Mouse (Mus musculus): ENCODE results near the gene Abcb10. TPM values are rescaled to one million over a fixed set of nuclear protein-coding genes. Genes with fewer than 3 reads are reported as not detected.

Abcb10 gene
- polyA plus RNA-seq, 1 experiment from 2014 or later = 20.5 TPM

DNA sequence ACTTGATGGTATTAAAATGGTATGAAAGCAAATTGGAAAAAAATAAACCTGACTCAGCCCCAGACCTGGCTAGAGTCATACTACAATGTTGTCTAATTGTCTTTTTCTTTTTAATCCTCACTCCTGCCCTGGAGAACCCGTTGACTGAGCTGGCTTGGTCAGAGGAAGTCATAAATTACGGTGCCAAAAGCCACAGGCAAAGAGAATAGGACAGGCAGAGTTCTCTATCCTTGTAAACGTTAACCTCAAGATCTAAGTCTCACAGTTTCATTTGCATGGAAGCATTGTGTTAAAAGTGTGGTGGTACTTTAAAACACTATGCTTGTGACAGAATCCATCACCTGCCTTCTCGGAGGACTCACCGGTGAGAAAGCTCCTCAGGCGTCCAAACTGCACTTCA lies 24.9 kb upstream of the Abcb10 start:
- no peak overlapping the region for H3K4me3 ChIP-seq
- H3K4me2 ChIP-seq = no peak overlapping the region
- H3K4me1 ChIP-seq = peaks cover 15% of the 10 kb centered on the region
- H3K9ac ChIP-seq = no peak overlapping the region
- H3K27me3 ChIP-seq (replicated peaks) = no peaks in the 10 kb centered on the region
- no peak for ATAC-seq (ENCODE audit: extremely low read depth, insufficient number of reproducible peaks, low FRiP score, low TSS enrichment)
- WGBS = 89% methylated on average over 6 of the region's 6 CpGs
- peaks cover 70% of the 10 kb centered on the region for H3K36me3 ChIP-seq
- H3K27ac ChIP-seq (replicated peaks) = no peak overlapping the region
- no peaks in the 10 kb centered on the region for H3K9me3 ChIP-seq

DNA sequence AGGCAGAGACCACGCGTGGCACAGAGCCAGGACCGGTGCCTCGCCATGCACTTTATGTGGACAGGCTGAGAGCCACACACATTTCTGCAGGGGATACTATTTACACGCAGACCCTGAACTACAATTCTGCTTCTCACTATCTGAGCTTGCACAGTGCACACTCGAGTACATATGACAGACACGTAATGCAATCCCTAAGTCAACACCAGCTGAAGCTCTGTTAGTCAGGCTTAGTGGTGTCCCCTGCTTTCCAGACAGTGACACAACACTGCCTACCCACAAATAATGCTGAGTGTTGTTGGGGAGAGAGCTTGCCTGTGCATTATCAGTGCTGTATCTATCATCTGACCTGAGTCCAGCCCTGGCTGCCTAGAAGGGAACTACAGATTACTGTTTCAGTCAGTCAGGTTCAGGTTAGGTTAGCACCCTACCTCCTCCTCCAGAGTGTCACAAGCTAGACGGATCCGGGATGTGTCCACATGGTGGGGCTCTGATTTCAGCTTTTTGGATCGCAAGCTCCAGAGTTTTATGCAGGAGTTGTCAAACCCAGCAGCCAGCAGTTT lies 19.7 kb upstream of the Abcb10 start:
- WGBS = 90% methylated on average over 10 of the region's 10 CpGs
- Histone ChIP-seq H3K9me3 (no peaks in the 10 kb centered on the region), H3K9ac (no peak overlapping the region)

DNA sequence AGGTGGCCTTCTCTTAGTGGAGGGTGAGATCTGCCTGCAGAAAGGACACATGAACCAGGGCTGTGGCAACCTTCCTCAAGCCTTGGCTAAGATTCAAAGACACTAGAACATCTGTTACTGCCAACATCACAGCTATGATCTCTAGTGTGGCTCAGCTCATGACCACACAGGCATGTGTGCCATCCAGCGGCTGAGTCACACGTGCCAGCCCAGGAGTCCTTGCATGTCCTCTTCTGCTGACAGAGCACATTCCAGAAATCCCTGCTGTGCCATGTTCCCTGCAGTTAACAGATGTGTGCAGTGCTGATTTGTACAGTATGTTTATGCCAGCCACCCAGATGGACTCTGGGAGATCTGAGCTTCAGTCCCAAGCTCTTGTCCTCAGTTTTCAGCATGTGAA lies 16.6 kb upstream of the Abcb10 start:
- H3K4me2 ChIP-seq = no peak overlapping the region
- no peaks in the 10 kb centered on the region for H3K27me3 ChIP-seq (replicated peaks)
- H3K36me3 ChIP-seq = peaks cover 96% of the 10 kb centered on the region
- 72% methylated on average over 2 of the region's 2 CpGs for WGBS
- no peak overlapping the region for H3K9ac ChIP-seq
- ATAC-seq (ENCODE audit: extremely low read depth, insufficient number of reproducible peaks, low FRiP score, low TSS enrichment) = no peak
- no peak overlapping the region for H3K4me3 ChIP-seq
- H3K9me3 ChIP-seq = no peaks in the 10 kb centered on the region
- peaks cover 4% of the 10 kb centered on the region; the same call in 1 of the 2 replicates for H3K4me1 ChIP-seq
- H3K27ac ChIP-seq (replicated peaks) = no peak overlapping the region

More for the DNA sequence above, 19.7 kb upstream of the Abcb10 start:
- Histone ChIP-seq H3K27ac (replicated peaks) (no peak overlapping the region), H3K36me3 (peaks cover 99% of the 10 kb centered on the region), H3K4me2 (no peak overlapping the region), H3K27me3 (replicated peaks) (no peaks in the 10 kb centered on the region), H3K4me1 (peaks cover 4% of the 10 kb centered on the region; the same call in 1 of the 2 replicates), H3K4me3 (no peak overlapping the region)
- no peak for ATAC-seq (ENCODE audit: extremely low read depth, insufficient number of reproducible peaks, low FRiP score, low TSS enrichment)

DNA sequence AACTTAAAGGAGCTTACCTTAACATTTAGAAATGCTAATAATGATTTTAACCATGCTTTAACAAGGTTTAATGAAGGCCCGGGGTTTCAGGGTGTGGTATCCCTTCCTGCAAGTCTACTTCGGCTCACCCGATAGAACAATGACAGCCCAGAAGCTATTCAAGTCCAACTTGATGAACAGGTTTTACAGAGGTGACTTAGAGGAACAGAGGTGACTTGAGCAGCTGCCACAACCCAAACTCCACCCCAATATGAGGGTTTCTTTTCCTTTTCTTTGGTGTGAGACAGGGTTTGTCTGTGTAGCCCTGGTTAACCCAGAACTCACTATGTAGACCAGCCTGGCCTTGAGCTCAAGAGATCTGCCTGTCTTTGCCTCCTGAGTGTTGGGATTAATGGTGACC lies 11.1 kb upstream of the Abcb10 start:
- Histone ChIP-seq H3K36me3 (peaks cover 53% of the 10 kb centered on the region), H3K27me3 (replicated peaks) (no peaks in the 10 kb centered on the region), H3K9me3 (no peaks in the 10 kb centered on the region), H3K9ac (no peak overlapping the region), H3K27ac (replicated peaks) (no peak overlapping the region), H3K4me1 (peaks cover 19% of the 10 kb centered on the region), H3K4me3 (no peak overlapping the region), H3K4me2 (no peak overlapping the region)
- 93% methylated on average over 3 of the region's 3 CpGs for WGBS
- ATAC-seq (ENCODE audit: extremely low read depth, insufficient number of reproducible peaks, low FRiP score, low TSS enrichment) = no peak

DNA sequence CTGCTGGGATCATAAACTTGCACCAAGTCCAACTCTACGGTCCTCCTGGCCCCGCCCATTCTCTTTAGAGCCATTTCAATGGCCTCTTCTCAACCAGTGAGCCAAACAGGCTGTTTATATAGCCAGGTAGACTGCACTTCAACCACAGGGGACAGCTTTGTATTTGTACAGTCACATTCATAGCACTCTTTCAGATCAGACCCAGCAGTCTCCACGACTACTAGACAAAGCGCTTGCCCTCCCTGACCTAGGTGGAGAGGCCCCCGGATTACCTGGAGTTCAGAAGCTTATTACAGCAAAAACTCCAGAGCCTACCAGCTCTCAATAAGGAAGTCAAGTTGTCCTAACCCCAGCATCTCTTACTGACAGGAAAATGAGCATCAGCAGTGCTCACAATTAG lies 10.7 kb upstream of the Abcb10 start:
- Histone ChIP-seq H3K4me2 (no peak overlapping the region), H3K9ac (no peak overlapping the region), H3K36me3 (peaks cover 49% of the 10 kb centered on the region), H3K4me3 (no peak overlapping the region), H3K4me1 (peaks cover 23% of the 10 kb centered on the region), H3K27me3 (replicated peaks) (no peaks in the 10 kb centered on the region), H3K9me3 (no peaks in the 10 kb centered on the region), H3K27ac (replicated peaks) (no peak overlapping the region)
- ATAC-seq (ENCODE audit: extremely low read depth, insufficient number of reproducible peaks, low FRiP score, low TSS enrichment) = no peak
- WGBS = 89% methylated on average over 5 of the region's 5 CpGs

DNA sequence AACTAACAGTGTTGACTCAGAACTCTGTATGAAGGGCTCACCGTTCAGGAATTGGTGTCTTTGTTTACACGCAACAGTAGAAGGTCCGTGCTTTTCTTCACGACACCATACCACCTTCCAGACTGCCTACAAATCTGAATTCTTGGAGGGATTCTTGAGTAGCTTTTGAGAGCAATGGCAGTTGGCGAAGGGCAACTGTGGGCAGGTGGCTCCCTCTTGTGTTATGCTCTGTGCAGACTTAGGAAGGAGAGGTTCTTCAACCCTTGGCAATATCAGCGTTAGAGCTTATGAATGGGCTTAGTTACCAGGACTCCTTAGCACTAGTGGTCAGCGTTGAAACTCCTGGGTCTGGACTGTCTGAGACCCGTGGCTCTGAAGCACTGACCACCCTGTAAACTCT lies 9.7 kb upstream of the Abcb10 start:
- no peaks in the 10 kb centered on the region for H3K9me3 ChIP-seq
- no peak for ATAC-seq (ENCODE audit: extremely low read depth, insufficient number of reproducible peaks, low FRiP score, low TSS enrichment)
- H3K4me1 ChIP-seq = peaks cover 29% of the 10 kb centered on the region
- no peak overlapping the region for H3K27ac ChIP-seq (replicated peaks)
- no peak overlapping the region for H3K4me2 ChIP-seq
- H3K36me3 ChIP-seq = peaks cover 40% of the 10 kb centered on the region
- H3K4me3 ChIP-seq = no peak overlapping the region
- WGBS = 75% methylated on average over 8 of the region's 8 CpGs
- H3K9ac ChIP-seq = no peak overlapping the region
- H3K27me3 ChIP-seq (replicated peaks) = no peaks in the 10 kb centered on the region

DNA sequence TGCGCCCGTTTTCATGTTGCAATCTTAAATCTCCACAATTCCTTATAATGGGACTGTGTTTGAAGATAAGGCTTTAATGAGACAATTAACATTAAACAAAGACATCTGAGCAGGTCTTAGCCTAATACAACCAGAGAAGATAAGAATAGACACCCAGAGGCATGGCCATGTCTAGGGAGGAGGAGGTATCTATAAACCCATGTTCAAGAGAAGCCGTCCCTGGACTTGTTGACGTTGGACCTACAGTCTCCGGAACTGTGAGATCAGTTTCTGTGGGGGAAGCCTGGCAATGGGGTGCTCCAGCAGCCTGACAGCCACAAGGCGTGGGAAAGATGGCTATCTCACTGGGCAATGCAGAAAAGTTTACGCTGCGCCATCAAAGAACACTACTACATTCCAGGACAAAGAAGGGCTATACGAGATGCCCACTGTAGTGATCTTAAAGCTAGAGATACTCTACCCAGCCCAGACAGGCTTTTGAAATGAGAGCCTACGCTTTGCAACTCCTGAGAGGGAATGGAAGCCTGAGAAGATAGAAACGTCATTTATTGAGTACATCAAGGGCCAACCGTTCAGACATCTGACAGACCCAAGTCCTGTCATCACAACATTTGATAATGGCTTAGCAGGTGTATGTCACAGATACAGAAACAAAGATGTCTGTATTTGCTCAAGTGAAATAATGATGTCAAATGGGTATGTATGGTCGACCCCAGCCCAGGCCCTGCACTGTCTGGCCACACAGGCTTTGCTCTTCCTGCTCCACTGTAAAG lies 7.5 kb upstream of the Abcb10 start:
- peaks cover 22% of the 10 kb centered on the region for H3K36me3 ChIP-seq
- H3K4me3 ChIP-seq = peak overlapping the region; percentile 1
- ATAC-seq (ENCODE audit: extremely low read depth, insufficient number of reproducible peaks, low FRiP score, low TSS enrichment) = no peak
- no peaks in the 10 kb centered on the region for H3K27me3 ChIP-seq (replicated peaks)
- WGBS = 41% methylated on average over 13 of the region's 13 CpGs
- H3K9ac ChIP-seq = peak overlapping the region; percentile 37
- H3K27ac ChIP-seq (replicated peaks) = peak overlapping the region; percentile 87
- H3K9me3 ChIP-seq = no peaks in the 10 kb centered on the region
- H3K4me2 ChIP-seq = peak overlapping the region; percentile 53
- peaks cover 29% of the 10 kb centered on the region for H3K4me1 ChIP-seq

DNA sequence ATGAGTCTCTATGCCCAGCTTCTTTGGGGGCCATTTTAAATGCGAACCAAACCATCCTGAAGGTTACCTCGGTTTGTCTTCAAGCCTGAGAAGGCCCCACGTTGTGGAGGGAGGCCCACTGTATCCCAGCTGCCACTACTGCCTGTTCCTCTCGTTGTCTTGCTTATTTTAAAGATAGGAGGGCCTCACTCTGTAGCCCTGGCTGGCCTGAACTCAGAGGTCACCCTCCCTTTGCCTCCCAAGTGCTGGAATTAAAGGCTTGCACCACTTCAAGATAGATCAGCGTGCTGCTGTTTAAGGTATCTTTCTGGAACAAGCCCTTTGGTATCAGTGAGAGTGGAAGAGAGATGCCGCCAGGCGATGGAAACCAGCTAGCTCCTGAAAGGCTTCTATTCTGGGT lies 6.2 kb upstream of the Abcb10 start:
- H3K36me3 ChIP-seq = peaks cover 9% of the 10 kb centered on the region
- no peak for ATAC-seq (ENCODE audit: extremely low read depth, insufficient number of reproducible peaks, low FRiP score, low TSS enrichment)
- H3K9me3 ChIP-seq = no peaks in the 10 kb centered on the region
- peak overlapping the region; percentile 53 for H3K4me2 ChIP-seq
- WGBS = 17% methylated on average over 7 of the region's 7 CpGs
- H3K27me3 ChIP-seq (replicated peaks) = no peaks in the 10 kb centered on the region
- peak overlapping the region; percentile 20 for H3K4me3 ChIP-seq
- H3K4me1 ChIP-seq = peaks cover 31% of the 10 kb centered on the region
- peak overlapping the region; percentile 87 for H3K27ac ChIP-seq (replicated peaks)
- peak overlapping the region; percentile 72 for H3K9ac ChIP-seq

DNA sequence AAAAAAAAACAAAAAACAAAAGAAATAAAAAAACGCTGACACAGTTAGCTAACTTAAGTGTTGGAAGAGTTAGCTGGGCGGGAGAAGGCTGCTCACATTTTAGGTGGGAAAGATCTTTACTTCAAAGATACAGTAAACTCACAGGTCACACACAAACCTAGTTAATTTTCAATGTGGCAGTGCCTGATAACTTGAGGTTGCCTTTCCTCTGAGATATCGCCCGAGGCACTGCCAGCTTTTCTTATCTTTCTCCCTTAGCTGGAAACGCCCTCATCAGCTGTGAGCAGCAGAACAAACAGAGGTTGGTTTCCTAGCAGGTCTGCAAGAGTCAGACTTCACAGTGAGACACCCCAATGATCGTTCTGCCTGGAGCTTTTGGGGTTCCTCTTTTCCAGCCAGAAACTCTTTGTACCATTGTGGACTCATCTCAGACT lies 5.7 kb upstream of the Abcb10 start:
- ATAC-seq (ENCODE audit: extremely low read depth, insufficient number of reproducible peaks, low FRiP score, low TSS enrichment) = no peak; the same call in 1 of the 2 replicates
- Histone ChIP-seq H3K36me3 (peaks cover 4% of the 10 kb centered on the region), H3K27me3 (replicated peaks) (no peaks in the 10 kb centered on the region), H3K4me1 (peaks cover 35% of the 10 kb centered on the region), H3K27ac (replicated peaks) (peak overlapping the region; percentile 87), H3K4me2 (peak overlapping the region; percentile 53), H3K9me3 (no peaks in the 10 kb centered on the region), H3K9ac (peak overlapping the region; percentile 72), H3K4me3 (peak overlapping the region; percentile 20)
- WGBS = 18% methylated on average over 6 of the region's 6 CpGs

DNA sequence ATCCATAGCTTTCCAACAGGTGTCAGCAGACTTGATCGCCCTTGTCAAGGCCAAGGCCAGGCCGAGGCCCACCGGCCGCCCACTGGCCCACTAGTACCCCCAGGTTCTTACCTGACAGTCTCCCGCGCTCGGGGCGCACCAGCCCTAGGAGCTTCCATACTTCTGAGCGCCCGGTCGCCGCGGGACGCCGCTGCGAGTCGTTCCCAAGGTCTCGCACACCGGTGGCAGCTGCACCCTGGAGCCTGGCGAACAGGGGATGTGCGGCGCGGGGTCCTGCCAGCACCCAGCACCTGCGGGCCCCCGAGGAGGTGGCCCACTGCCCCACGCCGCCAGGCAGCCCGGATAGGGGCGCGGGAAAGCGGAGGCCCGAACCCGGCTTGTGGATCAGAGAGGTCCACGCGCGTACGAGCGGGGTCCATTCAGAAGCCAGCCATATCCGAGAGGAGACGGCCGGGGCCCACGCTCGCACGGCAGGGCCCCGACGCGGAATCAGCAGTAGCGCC lies 580 bp downstream of the Abcb10 start:
- Histone ChIP-seq H3K4me2 (peak overlapping the region; percentile 96), H3K9ac (peak overlapping the region; percentile 95), H3K9me3 (no peaks in the 10 kb centered on the region), H3K36me3 (no peaks in the 10 kb centered on the region), H3K4me3 (peak overlapping the region; percentile 91), H3K27me3 (replicated peaks) (no peaks in the 10 kb centered on the region), H3K4me1 (peaks cover 53% of the 10 kb centered on the region), H3K27ac (replicated peaks) (peak overlapping the region; percentile 95)
- ATAC-seq (ENCODE audit: extremely low read depth, insufficient number of reproducible peaks, low FRiP score, low TSS enrichment) = peak; percentile 6; the same call in 1 of the 2 replicates
- WGBS = under 1% methylated on average over 48 of the region's 48 CpGs

DNA sequence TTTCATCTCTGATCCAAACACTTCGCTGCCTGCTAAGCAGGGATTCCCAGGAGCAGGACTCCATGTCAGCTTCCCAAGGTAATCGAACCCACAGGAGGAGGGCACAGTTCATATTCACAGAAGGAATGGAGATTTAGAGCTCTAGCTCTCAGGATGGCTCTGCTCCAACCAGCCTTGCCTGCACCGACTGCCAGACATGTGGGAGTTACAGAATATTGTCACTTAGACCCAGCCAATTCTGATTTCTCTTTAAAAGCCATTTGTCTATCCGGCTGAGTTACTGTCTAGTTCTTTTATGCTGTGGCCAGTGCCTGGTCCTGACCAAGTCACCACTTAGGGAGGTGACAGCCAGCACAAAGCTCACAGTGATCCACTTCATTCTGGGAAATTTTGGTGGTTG lies 1.2 kb downstream of the Abcb10 start:
- WGBS = 36% methylated on average over 4 of the region's 4 CpGs
- peak overlapping the region; percentile 91 for H3K4me3 ChIP-seq
- H3K27me3 ChIP-seq (replicated peaks) = no peaks in the 10 kb centered on the region
- peak overlapping the region; percentile 96 for H3K4me2 ChIP-seq
- peak overlapping the region; percentile 95 for H3K9ac ChIP-seq
- no peaks in the 10 kb centered on the region for H3K9me3 ChIP-seq
- ATAC-seq (ENCODE audit: extremely low read depth, insufficient number of reproducible peaks, low FRiP score, low TSS enrichment) = no peak
- H3K4me1 ChIP-seq = peaks cover 53% of the 10 kb centered on the region
- H3K27ac ChIP-seq (replicated peaks) = peak overlapping the region; percentile 18; the same call in 1 of the 2 replicates
- H3K36me3 ChIP-seq = no peaks in the 10 kb centered on the region
